Mouse (Mus musculus) MEL (cell line): Measurements from ENCODE around the gene Fuk.

Experiments used
- CTCF ChIP-seq, 3 experiments: IDR thresholded peaks in 2 of 3; conservative IDR thresholded peaks in 1 of 3; 2 replicates each; pipeline ENCODE4 v1.5.1; 2011 to 2012; ENCODE audit warnings: low read length in 3 of 3, low read depth in 2 of 3, mild to moderate bottlenecking in 2 of 3, improper control_type of control experiment in 1 of 3, inconsistent platforms in 1 of 3, mixed read lengths in 1 of 3, moderate library complexity in 1 of 3; ENCODE audit not compliant: control insufficient read depth in 1 of 3, insufficient read depth in 1 of 3, poor library complexity in 1 of 3, severe bottlenecking in 1 of 3
- E2F4 ChIP-seq: IDR thresholded peaks from 2 replicates; pipeline ENCODE4 v1.6.1; 2011; ENCODE audit warnings: low read depth, low read length, improper control_type of control experiment, borderline replicate concordance
- EP300 ChIP-seq, 2 experiments: IDR thresholded peaks; 2 replicates each; pipeline ENCODE4 v1.6.1; 2011; ENCODE audit warnings: improper control_type of control experiment in 2 of 2, low read length in 2 of 2, low read depth in 1 of 2, mild to moderate bottlenecking in 1 of 2
- MEF2A ChIP-seq: IDR thresholded peaks from 2 replicates; pipeline ENCODE4 v1.6.1; 2014; ENCODE audit warnings: low read depth, mild to moderate bottlenecking, inconsistent platforms, low read length, improper control_type of control experiment; ENCODE audit not compliant: poor library complexity, insufficient replicate concordance, severe bottlenecking; ENCODE audit errors: extremely low read depth
- MYC ChIP-seq: IDR thresholded peaks from 2 replicates; pipeline ENCODE4 v1.6.1; 2011; ENCODE audit warnings: low read depth, mild to moderate bottlenecking, low read length, improper control_type of control experiment, moderate library complexity
- POLR2A ChIP-seq, 2 experiments: IDR thresholded peaks; 2 replicates each; pipeline ENCODE4 v1.6.1; 2011 to 2012; ENCODE audit warnings: low read length in 2 of 2, mild to moderate bottlenecking in 2 of 2, control low read depth in 1 of 2, improper control_type of control experiment in 1 of 2, low read depth in 1 of 2, moderate library complexity in 1 of 2; ENCODE audit not compliant: control insufficient read depth in 1 of 2, insufficient read depth in 1 of 2, poor library complexity in 1 of 2
- TBP ChIP-seq: IDR thresholded peaks from 2 replicates; pipeline ENCODE4 v1.8.0; 2011; ENCODE audit warnings: low read depth, low read length, improper control_type of control experiment

DNA sequence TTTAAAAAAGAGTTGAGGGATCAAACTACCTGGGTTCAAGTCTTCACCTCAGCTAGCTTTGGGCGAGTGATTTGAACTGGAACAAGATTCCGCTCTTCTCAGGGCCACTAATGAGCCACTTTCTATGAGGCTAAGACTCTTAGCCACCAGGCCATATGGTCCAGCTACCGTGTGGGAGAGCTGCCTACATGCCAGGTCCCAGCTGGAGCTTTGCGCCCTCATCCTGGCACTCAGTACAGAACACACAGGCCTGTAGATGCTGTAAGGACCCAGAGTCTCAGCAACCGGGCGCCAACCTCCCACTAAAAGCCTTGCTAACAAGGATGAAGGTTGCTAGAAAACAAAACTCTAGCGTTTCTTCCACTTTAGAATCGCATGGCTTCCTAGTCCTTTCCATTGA lies 13.8 kb downstream of the Fuk start:
- TF ChIP-seq CTCF (IDR thresholded peaks at IDR 0.05 in 2 of 3, conservative IDR thresholded peaks at IDR 0.05 in 1 of 3; ENCODE audit: control insufficient read depth in 1 of 3, insufficient read depth in 1 of 3, low read depth in 2 of 3, low read length in 3 of 3, poor library complexity in 1 of 3, severe bottlenecking in 1 of 3) (no peak), EP300 (IDR thresholded peaks at IDR 0.05; ENCODE audit: low read depth in 1 of 2, low read length in 2 of 2) (no peak), MEF2A (no peak), POLR2A (IDR thresholded peaks at IDR 0.05; ENCODE audit: control insufficient read depth in 1 of 2, insufficient read depth in 1 of 2, low read depth in 1 of 2, low read length in 2 of 2, poor library complexity in 1 of 2) (no peak), E2F4 (no peak), MYC (no peak), TBP (no peak)
